Mouse (Mus musculus): ENCODE measurements around the gene Mettl7a1. TPM values are rescaled to one million over a fixed set of nuclear protein-coding genes. Genes with fewer than 3 reads are reported as not detected.
"Not testable (repeated sequence)": the region's sequence is repeated elsewhere in the genome, so short reads cannot be mapped to it uniquely, and the experiment has no call there.

Gene Mettl7a1
- polyA plus RNA-seq (2012; fragmentation: generic; extraction: Trizol), result 9.4 TPM

DNA sequence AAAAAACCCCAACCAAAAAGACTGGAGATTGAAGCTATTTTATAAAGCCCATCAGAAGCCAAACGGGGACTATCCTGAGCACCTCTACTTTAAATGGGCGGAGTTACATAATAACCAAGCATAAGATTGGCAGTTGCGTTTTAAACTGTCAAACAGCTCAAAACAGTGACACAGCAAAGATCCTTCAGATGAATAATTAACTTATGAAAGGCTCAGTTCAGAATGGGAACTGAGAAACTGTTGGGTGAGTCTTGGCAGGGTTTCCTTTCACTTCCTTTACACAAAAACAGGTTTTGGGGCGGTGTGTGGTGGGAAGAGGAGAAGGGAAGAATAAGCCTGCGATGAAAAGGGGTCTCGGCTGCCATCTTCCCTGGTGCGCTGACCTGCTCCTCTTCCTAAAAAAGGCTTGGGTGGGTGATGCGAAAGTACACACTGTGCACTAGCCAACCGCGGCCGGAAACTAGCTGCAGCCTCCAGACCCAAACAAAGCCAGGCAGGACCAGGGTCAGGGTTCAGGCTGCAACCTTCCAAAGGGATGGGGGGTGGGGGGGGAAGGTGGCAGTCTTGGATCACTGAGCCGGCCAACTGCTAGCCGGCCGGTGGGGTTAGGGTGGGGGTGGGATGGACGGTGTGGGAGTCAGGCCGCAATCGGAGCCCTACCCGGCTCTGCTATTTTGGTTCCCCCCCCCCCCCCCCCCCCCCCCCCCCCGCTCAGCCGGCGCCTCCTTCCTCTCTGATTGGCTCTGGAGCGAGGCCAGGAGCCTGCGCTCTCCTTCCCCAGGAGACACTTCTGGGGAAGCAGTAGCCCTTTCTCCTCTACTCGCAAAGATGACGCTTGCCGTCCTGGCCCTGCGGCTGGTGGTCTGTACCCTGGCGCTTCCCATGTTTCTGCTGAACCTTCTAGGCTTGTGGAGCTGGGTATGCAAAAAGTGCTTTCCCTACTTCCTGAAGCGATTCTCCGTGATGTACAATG is at the start of gene Mettl7a1:
Gene Mettl7a1 (plus strand): TSS at position 122 of the 973 bp plus-strand sequence.
- peak within 1 kb of the TSS; percentile 93 for H3K4me2 ChIP-seq (ENCODE audit: low read depth)

DNA sequence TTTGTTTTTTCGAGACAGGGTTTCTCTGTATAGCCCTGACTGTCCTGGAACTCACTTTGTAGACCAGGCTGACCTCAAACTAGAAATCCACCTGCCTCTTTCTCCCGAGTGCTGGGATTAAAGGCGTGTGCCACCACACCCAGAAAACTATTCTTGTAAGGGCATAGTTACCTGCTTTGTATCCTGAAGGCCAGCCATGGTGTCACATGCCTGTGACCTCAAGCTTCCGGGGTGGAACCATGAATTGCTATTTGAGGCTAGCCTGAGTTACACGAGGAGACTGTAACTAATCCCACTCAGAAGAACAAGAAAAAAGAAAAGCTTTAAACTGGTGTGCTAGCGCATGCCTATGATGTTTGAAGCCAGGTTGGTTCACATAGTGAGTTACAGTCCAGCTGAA is 47.6 kb upstream of the Mettl7a1 start:
- H3K4me3 ChIP-seq, result no peak overlapping the region
- H3K36me3 ChIP-seq (ENCODE audit: control insufficient read depth, insufficient read depth), result peaks cover 65% of the 10 kb centered on the region
- no peaks in the 10 kb centered on the region for H3K79me2 ChIP-seq (ENCODE audit: control insufficient read depth, insufficient read depth)
- H3K4me2 ChIP-seq (ENCODE audit: low read depth), result no peak overlapping the region
- H3ac ChIP-seq (ENCODE audit: control insufficient read depth, insufficient read length), result no peak overlapping the region
- no peaks in the 10 kb centered on the region for H3K27me3 ChIP-seq (ENCODE audit: control insufficient read depth, insufficient read depth, insufficient read length)
- no peak for TF ChIP-seq E2F4 (IDR thresholded peaks at IDR 0.05; ENCODE audit: insufficient read depth)
- TF ChIP-seq TCF3 (IDR thresholded peaks at IDR 0.05; ENCODE audit: insufficient read length, low read depth), result no peak
- no peak for TF ChIP-seq SRF (IDR thresholded peaks at IDR 0.05; ENCODE audit: control insufficient read depth, insufficient read length, low read depth)
- no peak for TF ChIP-seq MAX (IDR thresholded peaks at IDR 0.05; ENCODE audit: low read depth)
- no peak for TF ChIP-seq POLR2A (IDR thresholded peaks at IDR 0.05; ENCODE audit: insufficient read length, low read depth)
- TF ChIP-seq POLR2AphosphoS2 (IDR thresholded peaks at IDR 0.05; ENCODE audit: insufficient read length, low read depth), result no peak
- TF ChIP-seq REST (IDR thresholded peaks at IDR 0.05; ENCODE audit: insufficient read depth, insufficient read length), result no peak
- TF ChIP-seq MYOG (IDR thresholded peaks at IDR 0.05; ENCODE audit: control insufficient read depth in 1 of 3, insufficient read depth in 1 of 3, insufficient read length in 2 of 3, low read depth in 2 of 3), result no peak
- no peak for TF ChIP-seq MYOD1 (IDR thresholded peaks at IDR 0.05; ENCODE audit: control insufficient read depth in 1 of 3, insufficient read length in 2 of 3, low read depth in 2 of 3)

More for the DNA sequence above, at the start of gene Mettl7a1:
- Histone ChIP-seq H3K79me2 (ENCODE audit: control insufficient read depth, insufficient read depth) (no peaks in the 10 kb centered on the region), H3ac (ENCODE audit: control insufficient read depth, insufficient read length) (no peak within 1 kb of the TSS), H3K36me3 (ENCODE audit: control insufficient read depth, insufficient read depth) (no peaks in the 10 kb centered on the region), H3K27me3 (ENCODE audit: control insufficient read depth, insufficient read depth, insufficient read length) (no peaks in the 10 kb centered on the region), H3K4me3 (peak within 1 kb of the TSS; percentile 48)
- TF ChIP-seq MYOG (IDR thresholded peaks at IDR 0.05; ENCODE audit: control insufficient read depth in 1 of 3, insufficient read depth in 1 of 3, insufficient read length in 2 of 3, low read depth in 2 of 3), result no peak
- peak; percentile 75 for TF ChIP-seq POLR2AphosphoS2 (IDR thresholded peaks at IDR 0.05; ENCODE audit: insufficient read length, low read depth)
- peak; percentile 74 for TF ChIP-seq POLR2A (IDR thresholded peaks at IDR 0.05; ENCODE audit: insufficient read length, low read depth)

DNA sequence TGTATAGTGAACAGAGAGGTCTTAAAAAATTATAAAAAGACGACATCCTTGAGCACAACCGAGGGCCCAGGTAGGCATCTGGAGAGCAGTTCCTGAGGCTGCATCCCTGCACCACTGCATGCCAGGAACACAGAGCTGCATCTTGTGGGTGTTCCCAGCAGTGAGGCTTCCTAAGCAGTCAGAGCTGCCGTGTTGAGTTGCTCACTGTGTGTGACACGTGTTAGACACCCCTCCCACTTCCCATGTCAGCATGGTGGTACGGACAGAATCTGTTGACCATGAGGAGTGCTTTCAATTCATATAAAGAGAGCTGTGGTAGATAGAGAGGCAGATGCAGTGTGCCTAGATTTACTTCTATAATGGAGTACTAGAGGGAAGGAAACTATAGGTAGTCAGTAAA is 46.6 kb upstream of the Mettl7a1 start:
- H3K36me3 ChIP-seq (ENCODE audit: control insufficient read depth, insufficient read depth), result peaks cover 57% of the 10 kb centered on the region
- H3K4me3 ChIP-seq, result no peak overlapping the region
- H3ac ChIP-seq (ENCODE audit: control insufficient read depth, insufficient read length), result no peak overlapping the region
- H3K4me2 ChIP-seq (ENCODE audit: low read depth), result no peak overlapping the region
- H3K27me3 ChIP-seq (ENCODE audit: control insufficient read depth, insufficient read depth, insufficient read length), result no peaks in the 10 kb centered on the region
- H3K79me2 ChIP-seq (ENCODE audit: control insufficient read depth, insufficient read depth), result no peaks in the 10 kb centered on the region
- TF ChIP-seq E2F4 (IDR thresholded peaks at IDR 0.05; ENCODE audit: insufficient read depth), result no peak
- TF ChIP-seq USF1 (IDR thresholded peaks at IDR 0.05; ENCODE audit: low read depth), result no peak
- no peak for TF ChIP-seq TCF3 (IDR thresholded peaks at IDR 0.05; ENCODE audit: insufficient read length, low read depth)
- TF ChIP-seq MYOG (IDR thresholded peaks at IDR 0.05; ENCODE audit: control insufficient read depth in 1 of 3, insufficient read depth in 1 of 3, insufficient read length in 2 of 3, low read depth in 2 of 3), result no peak
- TF ChIP-seq POLR2A (IDR thresholded peaks at IDR 0.05; ENCODE audit: insufficient read length, low read depth), result no peak
- TF ChIP-seq REST (IDR thresholded peaks at IDR 0.05; ENCODE audit: insufficient read depth, insufficient read length), result no peak
- TF ChIP-seq TCF12 (IDR thresholded peaks at IDR 0.05; ENCODE audit: insufficient read depth, poor library complexity, severe bottlenecking), result no peak
- TF ChIP-seq MAX (IDR thresholded peaks at IDR 0.05; ENCODE audit: low read depth), result no peak

DNA sequence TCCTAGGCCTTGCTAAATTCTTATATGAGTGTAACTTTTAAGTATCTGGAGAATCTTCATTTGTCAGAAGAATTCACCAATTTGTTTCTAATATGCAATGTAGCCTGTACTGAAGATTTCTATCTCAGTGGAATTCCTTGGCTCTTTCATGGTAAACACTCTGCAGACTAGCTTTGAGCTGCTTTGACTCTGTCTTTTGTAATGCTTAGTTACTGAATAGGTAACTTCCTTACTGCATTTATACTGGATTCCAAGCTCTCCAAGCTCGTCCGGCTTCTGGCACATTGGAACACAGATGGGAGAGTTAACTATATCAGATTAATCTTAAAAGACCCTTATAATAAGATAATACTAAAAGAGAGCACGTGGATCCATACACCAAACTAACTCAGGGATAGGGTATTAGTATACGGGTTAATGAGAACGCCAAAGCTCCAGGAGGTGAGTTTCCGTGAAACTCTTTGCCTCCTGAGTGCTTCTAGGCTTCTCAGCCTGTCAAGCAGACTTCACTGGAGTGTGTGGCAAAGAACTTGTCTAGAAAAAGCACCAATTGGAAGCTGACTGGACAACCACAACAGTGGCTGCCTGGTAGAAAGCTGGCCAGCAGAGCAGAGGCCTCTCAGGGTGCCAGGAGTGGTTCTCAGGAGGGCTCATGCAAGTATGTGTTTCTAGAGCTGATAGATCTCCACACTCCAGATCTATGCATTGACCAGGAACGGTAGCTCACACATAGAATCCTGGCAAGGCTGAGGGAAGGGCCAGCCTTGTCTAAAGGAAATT is 45.1 kb upstream of the Mettl7a1 start:
- no peak for TF ChIP-seq POLR2AphosphoS2 (IDR thresholded peaks at IDR 0.05; ENCODE audit: insufficient read length, low read depth)
- no peak for TF ChIP-seq USF1 (IDR thresholded peaks at IDR 0.05; ENCODE audit: low read depth)
- no peak for TF ChIP-seq TCF12 (IDR thresholded peaks at IDR 0.05; ENCODE audit: insufficient read depth, poor library complexity, severe bottlenecking)
- TF ChIP-seq E2F4 (IDR thresholded peaks at IDR 0.05; ENCODE audit: insufficient read depth), result no peak
- TF ChIP-seq TCF3 (IDR thresholded peaks at IDR 0.05; ENCODE audit: insufficient read length, low read depth), result no peak
- TF ChIP-seq REST (IDR thresholded peaks at IDR 0.05; ENCODE audit: insufficient read depth, insufficient read length), result no peak
- no peak for TF ChIP-seq MAX (IDR thresholded peaks at IDR 0.05; ENCODE audit: low read depth)
- TF ChIP-seq SRF (IDR thresholded peaks at IDR 0.05; ENCODE audit: control insufficient read depth, insufficient read length, low read depth), result no peak
- TF ChIP-seq MYOD1 (IDR thresholded peaks at IDR 0.05; ENCODE audit: control insufficient read depth in 1 of 3, insufficient read length in 2 of 3, low read depth in 2 of 3), result no peak
- no peak for TF ChIP-seq CEBPB (IDR thresholded peaks at IDR 0.05; ENCODE audit: insufficient read depth, poor library complexity, severe bottlenecking)
- TF ChIP-seq POLR2A (IDR thresholded peaks at IDR 0.05; ENCODE audit: insufficient read length, low read depth), result no peak
- no peak for TF ChIP-seq MYOG (IDR thresholded peaks at IDR 0.05; ENCODE audit: control insufficient read depth in 1 of 3, insufficient read depth in 1 of 3, insufficient read length in 2 of 3, low read depth in 2 of 3)
- H3K36me3 ChIP-seq (ENCODE audit: control insufficient read depth, insufficient read depth), result peaks cover 45% of the 10 kb centered on the region
- H3K27me3 ChIP-seq (ENCODE audit: control insufficient read depth, insufficient read depth, insufficient read length), result no peaks in the 10 kb centered on the region
- no peak overlapping the region for H3K4me2 ChIP-seq (ENCODE audit: low read depth)
- no peaks in the 10 kb centered on the region for H3K79me2 ChIP-seq (ENCODE audit: control insufficient read depth, insufficient read depth)
- H3ac ChIP-seq (ENCODE audit: control insufficient read depth, insufficient read length), result no peak overlapping the region
- no peak overlapping the region for H3K4me3 ChIP-seq

DNA sequence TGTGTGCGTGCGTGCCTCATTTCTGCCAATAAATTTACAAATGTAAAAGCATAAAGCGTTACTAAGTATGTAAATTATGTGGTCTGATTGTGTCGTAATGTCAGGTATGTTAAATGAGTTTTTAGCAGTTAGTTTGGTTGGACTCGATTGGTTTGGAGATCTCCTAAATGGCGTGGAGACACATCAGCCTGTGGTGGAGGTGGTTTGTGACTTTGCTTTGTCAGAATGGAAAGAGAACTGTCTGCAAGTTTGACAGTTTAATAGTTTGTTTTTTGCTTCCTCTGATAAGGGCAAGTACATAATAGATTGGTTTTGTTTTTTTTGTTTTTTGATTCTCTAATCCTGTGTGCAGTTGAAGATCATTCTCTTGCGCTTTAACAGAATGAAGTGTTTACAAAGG is 43.6 kb upstream of the Mettl7a1 start:
- not testable (repeated sequence) for H3ac ChIP-seq (ENCODE audit: control insufficient read depth, insufficient read length); H3K4me3 ChIP-seq; H3K27me3 ChIP-seq (ENCODE audit: control insufficient read depth, insufficient read depth, insufficient read length); H3K4me2 ChIP-seq (ENCODE audit: low read depth); H3K79me2 ChIP-seq (ENCODE audit: control insufficient read depth, insufficient read depth)
- peaks cover 30% of the 10 kb centered on the region for H3K36me3 ChIP-seq (ENCODE audit: control insufficient read depth, insufficient read depth)
